Mouse (Mus musculus) left cerebral cortex, adult 6 months (tissue): Measurements from ENCODE around the gene Sirpa. TPM values are rescaled to one million over a fixed set of nuclear protein-coding genes. Genes with fewer than 3 reads are reported as not detected.

Experiments used
- long read RNA-seq, 2 experiments: library from polyadenylated mRNA; unstranded; transcript quantifications; one replicate each; pipeline ENCODE4 v2.0.0; 2019 to 2020
- polyA plus RNA-seq: library from polyadenylated mRNA; unstranded; fragments of <200 nt; fragmentation: Nextera tagmentation; gene quantifications from 2 replicates; pipeline ENCODE4 v1.2.3, GENCODE M21; 2021

Gene Sirpa
- polyA plus RNA-seq = 144 and 156 TPM in 2 replicates
- long read RNA-seq, experiment 1, transcript Sirpa-201 (8 exons, 3,644 nt) = minor isoform, 72 of 1,132 reads
- long read RNA-seq, experiment 1, transcript Sirpa-203 (8 exons, 3,982 nt) = major isoform, 486 of 1,132 reads
- long read RNA-seq, experiment 1, transcript Sirpa-209 (6 exons, 876 nt) = minor isoform, 164 of 1,132 reads
- long read RNA-seq, experiment 1, transcript Sirpa-214 (9 exons, 3,812 nt) = minor isoform, 69 of 1,132 reads
- long read RNA-seq, experiment 1, partial matches to known transcripts = 241 of 1,132 reads
- long read RNA-seq, experiment 1, other reads (novel, unspliced or antisense) = 69 of 1,132 reads
- long read RNA-seq, experiment 2, transcript Sirpa-209 (6 exons, 876 nt) = minor isoform, 14 of 205 reads
- long read RNA-seq, experiment 2, transcript Sirpa-203 (8 exons, 3,982 nt) = major isoform, 52 of 205 reads
- long read RNA-seq, experiment 2, transcript Sirpa-201 (8 exons, 3,644 nt) = minor isoform, 6 of 205 reads
- long read RNA-seq, experiment 2, partial matches to known transcripts = 112 of 205 reads
- long read RNA-seq, experiment 2, other reads (novel, unspliced or antisense) = 11 of 205 reads

GRCm38 (mm10) chr2:129592459-129593140, at the start of gene Sirpa:
Gene Sirpa (plus strand): TSS chr2:129592835.

Other genes with a start within 250 kb of the Sirpa start
- 0.53 and 1.1 TPM in 2 replicates for gene Il1b, start 221.7 kb upstream of the Sirpa start, polyA plus RNA-seq
- not detected in 2 replicates for gene F830045P16Rik, start 56.2 kb upstream of the Sirpa start, polyA plus RNA-seq
- gene Pdyn, start 107.0 kb downstream of the Sirpa start, polyA plus RNA-seq = 16.8 and 18.6 TPM in 2 replicates
- 6.3 and 10.2 TPM in 2 replicates for gene Stk35, start 207.7 kb downstream of the Sirpa start, polyA plus RNA-seq